ENCODE assay signal across 8 mouse cellular contexts in the genomic region with DNA sequence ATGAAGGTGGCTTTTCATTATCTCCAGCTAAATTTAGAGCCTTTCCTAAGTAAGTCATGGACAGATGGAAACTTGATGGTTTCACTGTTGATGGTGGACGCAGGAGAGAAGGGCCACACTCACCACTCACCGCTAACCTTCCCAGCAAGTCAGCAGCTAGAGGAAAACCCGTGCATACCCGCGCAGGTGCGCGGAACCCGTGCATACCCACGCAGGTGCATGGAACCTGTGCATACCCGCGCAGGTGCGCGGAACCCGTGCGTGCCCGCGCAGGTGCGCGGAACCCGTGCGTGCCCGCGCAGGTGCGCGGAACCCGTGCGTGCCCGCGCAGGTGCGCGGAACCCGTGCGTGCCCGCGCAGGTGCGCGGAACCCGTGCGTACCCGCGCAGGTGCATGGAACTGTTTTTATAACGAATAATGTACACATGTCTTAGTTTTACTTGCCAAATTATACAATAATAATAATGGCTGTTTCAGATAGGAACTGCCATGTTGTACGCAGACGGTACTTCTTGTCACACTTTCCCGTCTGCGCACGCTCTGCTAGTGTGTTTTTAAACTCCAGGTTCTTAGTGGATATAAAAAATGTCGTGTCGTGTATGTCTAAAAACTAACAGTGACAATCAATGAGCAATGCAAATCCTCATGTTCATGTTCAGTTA.
DNase-seq lines count a peak whose midpoint lies in the region; ATAC-seq and TF ChIP-seq lines count a peak whose summit lies in the region.

No protein-coding gene starts in this region.

- peak; percentile 85 for DNase-seq in heart, adult 11 months
- DNase-seq in heart, adult 18-20 months, result no peak
- no peak for DNase-seq in embryonic facial prominence, embryonic 14.5 days (ENCODE audit: low spot score)
- DNase-seq in midbrain, postnatal 0 days (ENCODE audit: low spot score), result peak; percentile 57
- DNase-seq in urinary bladder, postnatal 10 days (ENCODE audit: low spot score), result no peak

- H3K4me3 ChIP-seq in ES-Bruce4 (ENCODE audit: low read depth, low read length), result peak overlapping the region; percentile 78
- H3K4me3 ChIP-seq in embryonic facial prominence, embryonic 14.5 days (ENCODE audit: low read depth, low read length), result peak overlapping the region; percentile 44
- H3K4me3 ChIP-seq in kidney, embryonic 15.5 days (replicated peaks), result peak overlapping the region; percentile 54
- peak overlapping the region; percentile 46 for H3K4me3 ChIP-seq in midbrain, postnatal 0 days (ENCODE audit: low read depth, low read length)

- no peaks in the 10 kb centered on the region; the same call in 1 of the 2 replicates for H3K36me3 ChIP-seq in ES-Bruce4 (ENCODE audit: control insufficient read depth, insufficient read depth, low read length, poor library complexity, severe bottlenecking)
- H3K36me3 ChIP-seq in embryonic facial prominence, embryonic 14.5 days (ENCODE audit: control insufficient read depth, insufficient read depth, low read length), result peaks cover 6% of the 10 kb centered on the region; the same call in 1 of the 2 replicates
- H3K36me3 ChIP-seq in kidney, embryonic 15.5 days, result peaks cover 21% of the 10 kb centered on the region
- peaks cover 9% of the 10 kb centered on the region for H3K36me3 ChIP-seq in midbrain, postnatal 0 days (ENCODE audit: insufficient read depth, low read length)

- H3K27me3 ChIP-seq in ES-Bruce4 (ENCODE audit: control insufficient read depth, insufficient read depth, low read length, poor library complexity, severe bottlenecking), result no peaks in the 10 kb centered on the region
- H3K27me3 ChIP-seq in embryonic facial prominence, embryonic 14.5 days (replicated peaks; ENCODE audit: control insufficient read depth, insufficient read depth, low read length), result no peaks in the 10 kb centered on the region
- H3K27me3 ChIP-seq in kidney, embryonic 15.5 days, result no peaks in the 10 kb centered on the region
- H3K27me3 ChIP-seq in midbrain, postnatal 0 days (ENCODE audit: insufficient read depth, low read length), result no peaks in the 10 kb centered on the region

- TF ChIP-seq EP300 in ES-Bruce4 (IDR thresholded peaks at IDR 0.05; ENCODE audit: insufficient read depth, low read depth, low read length), result no peak

- peak overlapping the region; percentile 64 for H3K4me2 ChIP-seq in embryonic facial prominence, embryonic 14.5 days (ENCODE audit: low read depth, low read length)
- peak overlapping the region; percentile 83 for H3K4me2 ChIP-seq in kidney, embryonic 15.5 days
- H3K4me2 ChIP-seq in midbrain, postnatal 0 days (ENCODE audit: low read depth, low read length, poor library complexity, severe bottlenecking), result peak overlapping the region; percentile 70

- TF ChIP-seq POLR2A in ES-Bruce4 (IDR thresholded peaks at IDR 0.05; ENCODE audit: insufficient read depth, low read length), result no peak

- no peaks in the 10 kb centered on the region for H3K4me1 ChIP-seq in ES-Bruce4 (ENCODE audit: control insufficient read depth, insufficient read depth, low read length)
- H3K4me1 ChIP-seq in embryonic facial prominence, embryonic 14.5 days (ENCODE audit: control insufficient read depth, insufficient read depth, low read length), result no peaks in the 10 kb centered on the region
- H3K4me1 ChIP-seq in kidney, embryonic 15.5 days, result peaks cover 12% of the 10 kb centered on the region
- no peaks in the 10 kb centered on the region for H3K4me1 ChIP-seq in midbrain, postnatal 0 days (ENCODE audit: insufficient read depth, low read length)

- peak overlapping the region; percentile 83 for H3K27ac ChIP-seq in ES-Bruce4 (ENCODE audit: insufficient read depth, low read length)
- peak overlapping the region; percentile 31; the same call in 1 of the 2 replicates for H3K27ac ChIP-seq in embryonic facial prominence, embryonic 14.5 days (replicated peaks; ENCODE audit: low read depth, low read length)
- H3K27ac ChIP-seq in kidney, embryonic 15.5 days, result peak overlapping the region; percentile 89
- H3K27ac ChIP-seq in midbrain, postnatal 0 days (ENCODE audit: low read depth, low read length), result peak overlapping the region; percentile 55

- no peaks in the 10 kb centered on the region for H3K9me3 ChIP-seq in ES-Bruce4 (replicated peaks; ENCODE audit: control insufficient read depth, insufficient read depth, low read length, poor library complexity, severe bottlenecking)
- no peaks in the 10 kb centered on the region for H3K9me3 ChIP-seq in embryonic facial prominence, embryonic 14.5 days (ENCODE audit: control insufficient read depth, low read length)
- no peaks in the 10 kb centered on the region for H3K9me3 ChIP-seq in kidney, embryonic 15.5 days (replicated peaks)
- no peaks in the 10 kb centered on the region for H3K9me3 ChIP-seq in midbrain, postnatal 0 days (ENCODE audit: low read length)

- TF ChIP-seq CTCF in ES-Bruce4 (IDR thresholded peaks at IDR 0.05; ENCODE audit: low read depth, low read length), result no peak
- TF ChIP-seq CTCF in midbrain, postnatal 0 days (IDR thresholded peaks at IDR 0.05), result no peak

- ATAC-seq in embryonic facial prominence, embryonic 14.5 days (ENCODE audit: low read depth), result no peak
- no peak for ATAC-seq in kidney, embryonic 15.5 days (replicated peaks; ENCODE audit: low FRiP score)
- ATAC-seq in midbrain, postnatal 0 days (ENCODE audit: low FRiP score), result no peak; the same call in 1 of the 2 replicates
- ATAC-seq in granulocyte monocyte progenitor cell, adult 5-6 weeks (replicated peaks; ENCODE audit: poor library complexity, severe bottlenecking), result no peak

- H3K9ac ChIP-seq in ES-Bruce4 (ENCODE audit: low read depth, poor library complexity, severe bottlenecking), result peak overlapping the region; percentile 33
- peak overlapping the region; percentile 51 for H3K9ac ChIP-seq in embryonic facial prominence, embryonic 14.5 days (ENCODE audit: low read depth, low read length)
- H3K9ac ChIP-seq in kidney, embryonic 15.5 days, result peak overlapping the region; percentile 49
- H3K9ac ChIP-seq in midbrain, postnatal 0 days (replicated peaks; ENCODE audit: low read length, poor library complexity, severe bottlenecking), result peak overlapping the region; percentile 46

- 4% methylated on average over 40 of the region's 49 CpGs for WGBS in embryonic facial prominence, embryonic 14.5 days
- WGBS in kidney, embryonic 15.5 days, result 1% methylated on average over 46 of the region's 49 CpGs
- under 1% methylated on average over 49 of the region's 49 CpGs for WGBS in midbrain, postnatal 0 days

Comparison
In these comparisons a context has a peak if more than half of its experiments do, and no peak if none do; other contexts are left out.
1. DNase-seq: peak in heart, adult 11 months (single experiment) and midbrain, postnatal 0 days (single experiment); none in heart, adult 18-20 months (0 of 2), embryonic facial prominence, embryonic 14.5 days (single experiment) and urinary bladder, postnatal 10 days (single experiment).
2. H3K27ac ChIP-seq: peak in every context shown above with its lines; median percentile 89 in kidney, embryonic 15.5 days; 83 in ES-Bruce4; 55 in midbrain, postnatal 0 days; 31 in embryonic facial prominence, embryonic 14.5 days.
3. Peak in every context shown above with its lines, with median percentiles within 50 percentile points of each other: H3K4me3 ChIP-seq, H3K9ac ChIP-seq and H3K4me2 ChIP-seq.